Mouse (Mus musculus): ENCODE measurements around the gene Rpia. TPM values are rescaled to one million over a fixed set of nuclear protein-coding genes. Genes with fewer than 3 reads are reported as not detected.

Gene Rpia
- polyA plus RNA-seq, 2 experiments = 4.7 to 36.7 TPM

- peaks cover 7 to 8% of the 10 kb centered on the region in 2 experiments; a peak in 3 of 4 replicates for H3K4me1 ChIP-seq (replicated peaks; ENCODE audit: control insufficient read depth in 2 of 2, insufficient read depth in 2 of 2, low read length in 1 of 2)
- ATAC-seq (ENCODE audit: insufficient read depth) = peak; percentile 73
- H3K27me3 ChIP-seq (ENCODE audit: control insufficient read depth, insufficient read depth, low read length) = no peaks in the 10 kb centered on the region
- H3K4me2 ChIP-seq (ENCODE audit: low read depth) = peak overlapping the region; percentile 63
- no peak overlapping the region for H3K27ac ChIP-seq
- no peak overlapping the region; the same call in 1 of the 2 replicates for H3K9ac ChIP-seq (replicated peaks)
- H3K36me3 ChIP-seq (replicated peaks; ENCODE audit: control insufficient read depth, insufficient read depth, low read depth) = no peaks in the 10 kb centered on the region
- H3K4me3 ChIP-seq (ENCODE audit: insufficient read depth in 1 of 2, low read depth in 2 of 2, low read length in 2 of 2) = peak overlapping the region in 1 of 2 experiments; percentile 30; a peak in 2 of 4 replicates
- no peak for DNase-seq (ENCODE audit: low read depth in 3 of 3, low spot score in 3 of 3)
- TF ChIP-seq EP300 (IDR thresholded peaks at IDR 0.05; ENCODE audit: low read depth) (no peak), CTCF (IDR thresholded peaks at IDR 0.05; ENCODE audit: low read depth) (peak; percentile 67)
- WGBS (ENCODE audit: insufficient replicate concordance) = 11% methylated on average over 7 of the region's 7 CpGs
- no peaks in the 10 kb centered on the region for H3K9me3 ChIP-seq (ENCODE audit: control insufficient read depth, low read length)
Measured at GRCm38 (mm10) chr6:70805267-70805666, 13.2 kb upstream of the Rpia start.

GRCm38 (mm10) chr6:70804632-70805031 lies 12.6 kb upstream of the Rpia start:
- Histone ChIP-seq H3K27ac (no peak overlapping the region), H3K27me3 (ENCODE audit: control insufficient read depth, insufficient read depth, low read length) (no peaks in the 10 kb centered on the region), H3K4me1 (replicated peaks; ENCODE audit: control insufficient read depth in 2 of 2, insufficient read depth in 2 of 2, low read length in 1 of 2) (peaks cover 7 to 8% of the 10 kb centered on the region in 2 experiments; a peak in 3 of 4 replicates), H3K9ac (replicated peaks) (no peak overlapping the region), H3K4me3 (ENCODE audit: insufficient read depth in 1 of 2, low read depth in 2 of 2, low read length in 2 of 2) (peak overlapping the region in 1 of 2 experiments; percentile 39; a peak in 2 of 4 replicates), H3K9me3 (ENCODE audit: control insufficient read depth, low read length) (no peaks in the 10 kb centered on the region), H3K4me2 (ENCODE audit: low read depth) (peak overlapping the region; percentile 63), H3K36me3 (replicated peaks; ENCODE audit: control insufficient read depth, insufficient read depth, low read depth) (no peaks in the 10 kb centered on the region)
- WGBS (ENCODE audit: insufficient replicate concordance) = 22% methylated on average over 3 of the region's 3 CpGs
- DNase-seq (ENCODE audit: low read depth in 3 of 3, low spot score in 3 of 3) (peak in 2 of 3 experiments; percentile 50 to 65), ATAC-seq (ENCODE audit: insufficient read depth) (peak; percentile 47)
- TF ChIP-seq EP300 (IDR thresholded peaks at IDR 0.05; ENCODE audit: low read depth) (no peak), CTCF (IDR thresholded peaks at IDR 0.05; ENCODE audit: low read depth) (peak; percentile 86)

- Histone ChIP-seq H3K27ac (no peak overlapping the region), H3K36me3 (replicated peaks; ENCODE audit: control insufficient read depth, insufficient read depth, low read depth) (no peaks in the 10 kb centered on the region), H3K9me3 (ENCODE audit: control insufficient read depth, low read length) (no peaks in the 10 kb centered on the region), H3K9ac (replicated peaks) (no peak overlapping the region; the same call in 1 of the 2 replicates), H3K4me3 (ENCODE audit: insufficient read depth in 1 of 2, low read depth in 2 of 2, low read length in 2 of 2) (no peak overlapping the region), H3K4me2 (ENCODE audit: low read depth) (peak overlapping the region; percentile 28; the same call in 1 of the 2 replicates), H3K4me1 (replicated peaks; ENCODE audit: control insufficient read depth in 2 of 2, insufficient read depth in 2 of 2, low read length in 1 of 2) (peaks cover 15 to 33% of the 10 kb centered on the region in 2 experiments), H3K27me3 (ENCODE audit: control insufficient read depth, insufficient read depth, low read length) (no peaks in the 10 kb centered on the region)
- 9% methylated on average over 9 of the region's 9 CpGs for WGBS (ENCODE audit: insufficient replicate concordance)
- TF ChIP-seq CTCF (IDR thresholded peaks at IDR 0.05; ENCODE audit: low read depth) = peak; percentile 97
- TF ChIP-seq EP300 (IDR thresholded peaks at IDR 0.05; ENCODE audit: low read depth) = no peak
- ATAC-seq (ENCODE audit: insufficient read depth) = peak; percentile 75
- peak; percentile 67 to 68 (median 68) for DNase-seq (ENCODE audit: low read depth in 3 of 3, low spot score in 3 of 3)
Measured at GRCm38 (mm10) chr6:70797581-70798251, 5.7 kb upstream of the Rpia start.

GRCm38 (mm10) chr6:70796940-70797339 lies 4.9 kb upstream of the Rpia start:
- H3K27me3 ChIP-seq (ENCODE audit: control insufficient read depth, insufficient read depth, low read length) = no peaks in the 10 kb centered on the region
- TF ChIP-seq CTCF (IDR thresholded peaks at IDR 0.05; ENCODE audit: low read depth) (no peak), EP300 (IDR thresholded peaks at IDR 0.05; ENCODE audit: low read depth) (no peak)
- H3K4me1 ChIP-seq (replicated peaks; ENCODE audit: control insufficient read depth in 2 of 2, insufficient read depth in 2 of 2, low read length in 1 of 2) = peaks cover 15 to 35% of the 10 kb centered on the region in 2 experiments
- no peak overlapping the region for H3K9ac ChIP-seq (replicated peaks)
- 42% methylated on average over 6 of the region's 6 CpGs for WGBS (ENCODE audit: insufficient replicate concordance)
- no peak for DNase-seq (ENCODE audit: low read depth in 3 of 3, low spot score in 3 of 3)
- H3K4me2 ChIP-seq (ENCODE audit: low read depth) = no peak overlapping the region
- H3K9me3 ChIP-seq (ENCODE audit: control insufficient read depth, low read length) = no peaks in the 10 kb centered on the region
- no peak for ATAC-seq (ENCODE audit: insufficient read depth)
- no peak overlapping the region for H3K27ac ChIP-seq
- no peaks in the 10 kb centered on the region for H3K36me3 ChIP-seq (replicated peaks; ENCODE audit: control insufficient read depth, insufficient read depth, low read depth)
- H3K4me3 ChIP-seq (ENCODE audit: insufficient read depth in 1 of 2, low read depth in 2 of 2, low read length in 2 of 2) = no peak overlapping the region

GRCm38 (mm10) chr6:70792644-70793043 lies 612 bp upstream of the Rpia start:
- Histone ChIP-seq H3K27me3 (ENCODE audit: control insufficient read depth, insufficient read depth, low read length) (no peaks in the 10 kb centered on the region), H3K9ac (replicated peaks) (peak overlapping the region; percentile 86), H3K27ac (peak overlapping the region; percentile 54), H3K4me2 (ENCODE audit: low read depth) (peak overlapping the region; percentile 82), H3K9me3 (ENCODE audit: control insufficient read depth, low read length) (no peaks in the 10 kb centered on the region), H3K4me3 (ENCODE audit: insufficient read depth in 1 of 2, low read depth in 2 of 2, low read length in 2 of 2) (peak overlapping the region; percentile 71 to 74), H3K4me1 (replicated peaks; ENCODE audit: control insufficient read depth in 2 of 2, insufficient read depth in 2 of 2, low read length in 1 of 2) (peaks cover 41 to 58% of the 10 kb centered on the region in 2 experiments), H3K36me3 (replicated peaks; ENCODE audit: control insufficient read depth, insufficient read depth, low read depth) (peaks cover 6% of the 10 kb centered on the region)
- DNase-seq (ENCODE audit: low read depth in 3 of 3, low spot score in 3 of 3) (no peak), ATAC-seq (ENCODE audit: insufficient read depth) (peak; percentile 4; the same call in 1 of the 2 replicates)
- TF ChIP-seq CTCF (IDR thresholded peaks at IDR 0.05; ENCODE audit: low read depth) (no peak), EP300 (IDR thresholded peaks at IDR 0.05; ENCODE audit: low read depth) (no peak; the same call in 1 of the 2 replicates)
- WGBS (ENCODE audit: insufficient replicate concordance) = 9% methylated on average over 8 of the region's 8 CpGs

Data from liver, embryonic 14.5 days (tissue).